Mouse (Mus musculus) brain, embryonic 14.5 days (tissue): ENCODE measurements around the gene Slc22a22.

ENCODE experiments used
- CTCF ChIP-seq: fragments of 200-500 bp; IDR thresholded peaks from 2 replicates; pipeline ENCODE4 v1.5.1; 2012; ENCODE audit warnings: inconsistent platforms, mild to moderate bottlenecking, moderate library complexity, borderline replicate concordance; ENCODE audit not compliant: insufficient read depth, insufficient read length; ENCODE audit errors: extremely low read depth
- POLR2A ChIP-seq: fragments of 200-500 bp; IDR thresholded peaks from 2 replicates; pipeline ENCODE4 v1.6.1; 2012; ENCODE audit warnings: mild to moderate bottlenecking, inconsistent platforms, borderline replicate concordance; ENCODE audit not compliant: poor library complexity, insufficient read depth, insufficient read length, severe bottlenecking; ENCODE audit errors: extremely low read depth

DNA sequence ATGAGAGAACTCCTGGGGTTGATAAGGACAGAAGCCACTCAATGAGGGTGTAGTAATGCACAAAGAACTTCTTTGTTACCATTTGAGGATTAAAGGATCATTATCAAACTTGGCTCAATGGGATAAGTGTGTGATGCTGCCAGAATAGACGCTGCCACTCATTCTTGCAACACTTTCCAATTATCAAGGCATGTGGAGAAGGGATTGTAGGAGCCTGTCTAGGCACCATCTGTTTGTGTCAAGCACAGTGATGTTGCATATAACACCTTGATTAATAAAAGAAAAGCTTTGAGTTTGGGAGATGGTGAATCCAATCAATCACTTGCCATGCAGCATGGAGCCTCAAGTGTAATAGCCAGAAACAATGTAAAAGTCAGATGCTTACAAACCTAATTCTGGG lies 16.1 kb downstream of the Slc22a22 start:
- TF ChIP-seq POLR2A (no peak), CTCF (no peak)
